Mouse (Mus musculus) lung, postnatal 4 days (tissue): ENCODE data around the gene Tcf7.
A peak's percentile ranks its signal among the peaks of the same experiment; 100 is the strongest.

Source experiments
- DNase-seq, 2 experiments: peaks; one replicate each; pipeline ENCODE4 v3.0.0; 2021

The Tcf7 gene

DNA sequence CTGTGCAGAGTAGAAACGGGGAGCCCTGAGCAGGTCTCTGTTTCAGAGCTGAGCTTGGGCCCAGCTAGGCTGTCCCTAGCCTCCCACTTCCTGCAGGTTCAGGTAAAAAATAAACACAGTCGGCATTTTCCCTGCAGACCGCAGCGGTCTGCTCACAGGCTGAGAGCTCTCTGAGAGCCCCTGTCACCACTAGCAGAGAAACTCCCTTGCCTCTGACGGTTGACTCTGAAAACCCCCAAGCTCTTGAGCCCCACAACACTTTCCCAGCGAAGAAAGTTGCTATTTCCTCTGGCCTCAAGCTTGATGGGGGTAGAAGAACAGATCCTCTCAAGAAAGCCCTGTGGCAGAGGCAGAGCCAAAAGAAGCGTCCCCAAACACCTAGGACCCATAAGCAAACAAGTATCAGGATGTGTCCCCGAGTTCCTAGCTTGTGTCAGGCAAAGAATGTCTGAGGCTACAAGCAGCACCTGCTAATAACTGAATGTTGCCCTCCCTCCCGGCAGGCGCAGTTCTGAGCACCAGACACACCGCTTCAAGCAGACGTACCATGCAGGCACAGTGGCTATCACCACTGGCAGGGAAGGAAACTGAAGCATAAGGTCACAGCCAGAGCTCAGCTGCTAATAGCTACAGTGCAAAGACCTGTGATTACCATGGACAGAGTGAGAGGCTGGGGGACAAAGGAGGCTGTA is 17.1 kb downstream of the Tcf7 start:
- peak in 1 of 2 experiments; percentile 29 for DNase-seq

DNA sequence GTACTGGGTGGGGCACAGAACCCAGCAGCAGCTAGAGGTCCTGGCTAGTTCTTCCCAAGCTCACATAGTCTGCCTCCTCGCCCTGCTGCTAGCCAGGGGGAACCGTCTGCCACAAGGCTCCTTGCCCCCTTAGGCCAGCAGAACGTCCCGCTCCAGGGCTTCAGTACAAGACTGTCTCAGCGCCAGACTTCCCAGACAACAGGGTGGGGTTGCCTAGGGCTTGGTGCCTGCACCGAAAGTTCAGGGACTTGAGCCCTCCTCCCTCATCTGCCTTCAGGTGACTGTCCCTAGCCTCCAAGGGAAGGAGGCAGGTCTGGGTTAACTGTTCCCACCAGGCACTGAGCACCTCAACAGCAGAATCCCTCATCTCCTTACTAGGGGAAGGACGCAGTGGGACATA is 17.9 kb downstream of the Tcf7 start:
- DNase-seq = peak in 1 of 2 experiments; percentile 26

DNA sequence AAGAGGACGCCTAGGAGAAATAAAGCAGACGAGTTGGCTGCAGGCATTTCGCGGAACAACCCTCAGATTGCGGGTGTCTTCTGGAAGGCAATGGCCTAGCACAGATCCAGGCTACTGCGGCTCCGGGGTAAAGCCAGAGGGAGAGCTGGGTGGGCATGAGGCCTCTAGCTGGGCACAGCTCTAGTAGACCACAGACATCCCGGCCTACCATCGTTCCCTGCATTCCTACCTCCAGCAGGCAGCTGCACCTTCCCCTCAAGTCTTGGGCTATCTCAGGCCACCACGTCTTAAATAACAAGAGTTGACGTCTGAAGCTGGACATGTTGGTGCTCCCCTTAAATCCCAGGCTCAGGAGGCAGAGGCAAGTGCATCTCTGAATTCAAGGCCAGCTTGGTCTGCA is 20.5 kb downstream of the Tcf7 start:
- DNase-seq = no peak

GRCm38 (mm10) chr11:52261937-52262336 is 20.9 kb downstream of the Tcf7 start:
- DNase-seq = peak; percentile 82

DNA sequence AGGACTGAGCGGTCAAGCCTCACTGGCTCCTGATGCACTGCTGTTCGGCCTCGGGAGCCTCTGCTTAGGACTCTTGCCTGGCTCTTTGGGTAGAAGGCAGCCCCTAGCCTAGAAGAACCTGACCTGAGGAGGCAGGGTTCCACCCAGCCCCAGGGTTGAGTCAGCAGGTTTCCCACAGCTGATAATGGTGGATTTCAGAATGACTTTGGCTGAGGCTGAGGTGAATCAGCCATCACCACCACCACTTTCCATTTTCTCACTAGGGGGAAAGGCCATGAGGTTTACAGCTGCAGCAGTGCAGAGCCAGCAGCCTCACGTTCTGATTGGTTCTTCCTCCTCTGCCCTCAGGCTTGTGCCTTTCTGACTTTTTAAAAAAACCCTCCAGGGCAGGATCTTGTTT is 21.9 kb downstream of the Tcf7 start:
- peak in 1 of 2 experiments; percentile 15 for DNase-seq

GRCm38 (mm10) chr11:52258711-52259110 is 24.1 kb downstream of the Tcf7 start:
- DNase-seq = peak in 1 of 2 experiments; percentile 17

GRCm38 (mm10) chr11:52257376-52257775 is 25.4 kb downstream of the Tcf7 start:
- DNase-seq = peak in 1 of 2 experiments; percentile 13

- peak in 1 of 2 experiments; percentile 19 for DNase-seq
These were observed 27.7 kb downstream of the Tcf7 start for GRCm38 (mm10) chr11:52255077-52255476.

DNA sequence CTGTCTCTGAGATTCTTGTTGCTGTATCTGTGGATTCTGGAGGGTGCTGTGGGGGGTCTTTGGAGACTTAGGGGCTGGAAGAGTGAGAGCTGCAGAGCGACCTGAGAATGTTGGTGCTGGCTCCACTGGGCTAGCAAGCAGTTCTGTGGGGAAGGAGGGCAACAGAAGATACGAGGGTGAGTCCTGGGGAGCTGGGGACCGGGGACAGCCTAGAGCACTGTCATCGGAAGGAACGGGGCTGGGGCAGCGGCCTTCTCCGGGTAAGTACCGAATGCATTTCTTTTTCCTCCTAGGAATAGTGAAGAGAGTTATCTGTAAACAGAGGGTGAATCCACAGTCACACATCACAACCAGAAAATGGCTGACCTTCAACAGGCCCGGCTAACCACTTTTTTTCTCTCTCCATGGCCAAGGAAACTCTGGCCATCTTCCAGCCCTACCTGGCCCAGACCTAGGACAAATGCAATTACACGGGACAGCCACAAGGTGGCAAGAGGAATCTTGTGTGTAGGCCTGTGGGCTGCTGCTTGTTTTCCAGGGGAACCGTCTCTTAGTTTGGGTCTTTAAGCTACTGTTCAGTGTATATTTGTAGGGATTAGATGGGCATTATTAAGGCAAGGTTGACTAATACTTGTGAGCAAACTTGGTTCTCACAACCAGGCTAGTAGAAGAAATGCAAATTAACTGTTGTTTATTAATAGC is 29.0 kb downstream of the Tcf7 start:
- peak; percentile 63 to 70 for DNase-seq

GRCm38 (mm10) chr11:52252692-52253091 is 30.1 kb downstream of the Tcf7 start:
- no peak for DNase-seq

GRCm38 (mm10) chr11:52251770-52252169 is 31.0 kb downstream of the Tcf7 start:
- DNase-seq = no peak

- no peak for DNase-seq
These were observed 33.4 kb downstream of the Tcf7 start for GRCm38 (mm10) chr11:52249452-52249851.

- no peak for DNase-seq
These were observed 41.8 kb downstream of the Tcf7 start for GRCm38 (mm10) chr11:52240898-52241542.

DNA sequence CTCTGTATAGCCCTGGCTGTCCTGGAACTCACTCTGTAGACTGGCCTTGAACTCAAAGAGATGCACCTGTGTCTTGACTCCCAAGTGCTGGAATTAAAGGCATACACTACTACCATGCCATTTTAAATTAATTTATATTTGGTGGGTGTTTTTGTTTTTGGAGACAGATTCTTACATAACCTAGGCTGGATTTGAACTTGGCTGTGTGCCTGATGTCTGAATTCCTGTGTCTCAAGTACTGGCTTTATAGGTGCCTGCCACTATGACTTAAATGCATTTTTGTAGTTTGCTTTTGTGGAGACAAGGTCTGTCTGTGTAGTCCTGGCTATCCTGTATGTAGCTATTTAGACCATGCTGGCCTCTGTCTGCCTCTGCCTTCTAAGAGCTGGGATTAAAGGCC is 48.3 kb downstream of the Tcf7 start:
- no peak for DNase-seq

DNA sequence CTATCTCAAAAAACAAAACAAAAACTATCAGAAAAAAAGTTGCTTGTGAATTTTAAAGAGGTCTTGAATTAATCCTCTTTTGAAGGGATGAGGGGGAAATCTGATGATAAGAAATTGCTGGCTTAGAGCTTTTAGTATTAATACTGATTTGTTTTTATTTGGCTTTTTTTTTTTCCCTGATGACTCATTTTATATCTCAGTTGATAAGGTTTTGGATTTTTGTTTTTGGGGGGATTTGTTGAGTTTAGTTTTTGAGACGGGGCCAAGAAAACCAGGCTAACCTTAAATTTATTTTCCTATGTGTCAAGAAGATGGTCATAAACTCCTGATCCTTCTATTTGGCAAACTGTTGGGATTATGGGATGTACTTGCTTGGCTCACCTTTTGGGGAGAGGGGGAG is 48.9 kb downstream of the Tcf7 start:
- DNase-seq = no peak

- DNase-seq = no peak
These were observed 49.7 kb downstream of the Tcf7 start for GRCm38 (mm10) chr11:52233043-52233653.

DNA sequence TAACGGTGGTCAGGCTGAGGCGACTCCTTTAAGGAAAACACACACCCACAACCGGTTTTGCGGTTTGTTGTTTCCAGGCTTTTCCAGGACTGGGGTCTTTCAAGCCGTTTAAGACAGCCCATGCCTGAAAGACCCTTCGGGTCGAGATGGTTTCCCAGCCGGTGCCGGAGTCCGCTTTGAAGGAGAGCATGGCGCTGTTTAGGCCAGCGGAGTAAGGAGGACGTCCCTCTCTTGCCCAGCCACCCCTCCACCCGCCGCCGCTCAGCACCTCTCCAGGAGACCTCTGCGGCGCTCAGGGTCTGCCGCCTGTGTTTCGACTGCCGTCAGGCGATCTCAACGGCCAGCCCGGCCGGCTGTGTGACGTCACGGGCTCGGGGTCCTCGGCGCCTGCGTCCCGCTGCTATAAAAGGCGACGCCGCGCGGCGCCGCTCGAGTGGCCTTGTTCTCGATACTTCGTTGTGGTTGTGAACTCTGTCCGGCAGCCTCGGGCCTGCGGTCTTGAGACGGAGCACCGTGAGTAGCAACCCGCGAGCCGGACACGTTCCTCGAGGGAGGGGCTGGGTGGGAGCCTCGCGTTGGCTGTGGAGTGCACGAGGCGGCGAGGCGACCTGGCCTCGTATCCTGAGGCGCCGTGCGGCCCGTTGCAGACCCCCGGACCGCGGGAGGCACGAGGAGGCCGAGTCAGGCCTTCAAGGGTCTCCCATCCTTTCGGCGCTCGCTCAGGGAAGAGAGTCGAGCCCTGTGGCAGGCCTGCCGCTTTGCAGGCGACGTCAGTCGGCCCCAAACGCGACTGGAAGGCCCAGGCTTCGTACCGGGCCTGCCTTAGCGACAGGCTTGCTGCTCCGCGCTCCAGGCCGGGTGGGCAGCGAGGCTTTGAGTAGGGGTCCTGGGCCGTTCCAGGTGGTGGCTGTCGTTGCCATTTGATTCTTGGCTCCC is 50.9 kb downstream of the Tcf7 start, which contains the start of gene Skp1a:
Skp1a (plus strand) TSS at position 390 of the 936 bp plus-strand sequence.
- peak; percentile 94 to 96 for DNase-seq

DNA sequence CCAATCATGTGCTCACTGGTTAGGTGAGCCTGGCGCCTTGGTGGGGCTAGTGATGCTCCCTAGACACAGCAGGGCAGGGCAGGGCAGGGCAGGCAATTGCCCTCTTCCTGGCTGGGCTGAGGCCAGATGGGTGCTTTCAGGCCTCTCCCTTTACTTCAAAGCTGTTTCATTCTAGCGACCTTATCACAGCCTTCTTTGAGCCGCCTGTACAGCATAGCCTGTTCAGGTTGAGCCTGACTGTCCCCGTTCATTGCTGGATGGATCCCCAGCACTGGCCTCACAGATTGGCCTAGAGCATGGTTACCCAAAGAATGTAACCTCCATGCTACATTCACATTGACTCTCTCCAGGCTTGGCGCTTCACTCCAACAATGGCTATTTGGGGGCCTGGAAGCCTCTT is 52.1 kb downstream of the Tcf7 start:
- no peak for DNase-seq

- no peak for DNase-seq
These were observed 53.9 kb downstream of the Tcf7 start for GRCm38 (mm10) chr11:52228722-52229448.

DNA sequence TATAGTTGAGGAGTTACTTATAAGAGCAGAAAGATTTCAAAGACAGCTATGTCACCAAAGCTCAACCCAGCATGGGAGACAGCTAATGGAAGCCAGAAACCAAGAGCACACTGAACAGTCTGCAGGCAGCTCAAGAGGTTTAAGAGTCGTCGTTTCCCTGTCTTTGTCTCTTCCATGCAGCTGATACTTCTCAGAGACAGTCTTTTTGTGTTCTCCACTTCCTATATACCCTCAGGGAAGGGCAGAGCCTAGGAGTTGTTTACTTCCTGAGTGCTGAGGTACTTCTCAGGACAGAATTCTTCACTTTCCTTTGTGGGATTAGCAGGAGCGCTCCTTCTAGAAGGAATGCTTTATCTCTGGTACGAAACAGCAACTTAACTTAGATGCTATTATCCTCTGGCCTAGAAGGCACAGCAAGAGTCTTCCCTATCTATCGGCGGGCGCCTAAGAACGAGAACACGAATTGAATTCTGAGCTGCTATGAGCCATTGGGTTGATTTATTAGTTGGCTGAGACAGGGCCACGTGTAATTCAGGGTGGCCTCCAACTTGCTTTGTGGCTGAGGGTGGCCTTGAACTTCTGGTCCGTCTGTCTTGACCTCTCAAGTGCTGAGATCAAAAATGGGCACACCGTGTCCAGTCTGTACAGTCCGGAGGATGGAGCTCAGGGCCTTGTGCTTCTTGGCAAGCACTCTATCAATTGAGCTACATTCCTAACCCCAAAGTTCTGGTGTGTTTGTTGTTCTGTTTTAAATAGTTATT is 55.2 kb downstream of the Tcf7 start:
- no peak for DNase-seq

DNA sequence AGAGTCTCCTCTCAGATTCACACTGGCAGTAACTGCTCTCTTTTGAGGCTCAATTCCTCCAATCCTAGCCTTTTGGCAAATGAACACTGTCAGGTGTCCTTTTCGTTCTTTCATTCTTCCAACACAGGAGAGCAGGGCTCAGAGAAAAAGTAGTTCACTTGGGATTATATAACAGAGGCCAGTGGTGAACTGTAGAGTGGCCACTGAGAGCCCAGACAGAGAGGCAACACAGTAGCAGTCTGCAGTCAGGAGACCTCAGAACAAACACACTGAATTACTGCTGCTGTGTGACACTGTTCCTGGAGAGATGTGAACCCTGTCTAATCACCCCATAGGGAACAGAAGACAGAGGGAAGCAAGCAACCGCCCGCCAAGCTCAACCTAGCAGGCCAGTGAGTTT is 55.8 kb downstream of the Tcf7 start:
- no peak for DNase-seq
